10 mouse cellular contexts compared by ENCODE assay signal in the genomic region with DNA sequence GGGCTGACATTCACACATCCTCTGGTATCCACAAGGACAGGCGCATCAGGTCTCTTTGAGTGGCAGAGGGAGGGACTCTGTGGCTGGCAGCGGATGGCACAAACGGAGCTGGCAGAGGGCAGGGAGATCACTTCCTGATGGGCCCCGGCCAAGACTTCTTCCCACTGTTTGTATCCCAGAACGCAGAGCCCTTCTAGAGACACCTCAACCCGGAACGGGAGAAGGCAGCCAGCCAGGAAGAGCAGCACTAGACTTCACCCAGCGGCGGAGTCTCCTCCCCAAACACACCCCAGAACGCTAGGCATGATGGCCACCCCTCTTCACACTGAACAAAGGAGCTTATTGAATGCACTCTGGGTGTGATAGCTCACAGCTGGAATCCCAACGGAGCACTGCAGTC. TPM values are rescaled to one million over a fixed set of nuclear protein-coding genes. Genes with fewer than 3 reads are reported as not detected.
DNase-seq lines count a peak whose midpoint lies in the region; ATAC-seq lines count a peak whose summit lies in the region.
"Had no signal": no experiment of that assay in that cellular context is flagged by ENCODE, and none has a peak within 500 bp of the region (broad histone marks: within the 10 kb centered on the region; RNA-seq: fewer than 3 reads in every experiment).

No protein-coding gene starts in this region.

- peaks cover 4% of the 10 kb centered on the region for H3K36me3 ChIP-seq in midbrain, embryonic 10.5 days
- H3K36me3 ChIP-seq in midbrain, embryonic 16.5 days (ENCODE audit: control insufficient read depth, insufficient read depth, low read length): no peaks in the 10 kb centered on the region
- no peaks in the 10 kb centered on the region for H3K36me3 ChIP-seq in intestine, embryonic 16.5 days (ENCODE audit: control insufficient read depth, insufficient read depth, low read length)
- H3K36me3 ChIP-seq in stomach, embryonic 15.5 days: no peaks in the 10 kb centered on the region
- H3K36me3 ChIP-seq: liver, embryonic 15.5 days had no signal

- no peak for ATAC-seq in midbrain, embryonic 16.5 days
- ATAC-seq in intestine, embryonic 16.5 days: peak; percentile 80
- ATAC-seq in stomach, embryonic 15.5 days (ENCODE audit: insufficient read depth, low FRiP score, low read depth): peak; percentile 31; the same call in 1 of the 2 replicates

- peak overlapping the region; percentile 34 for H3K27ac ChIP-seq in midbrain, embryonic 10.5 days (replicated peaks)
- H3K27ac ChIP-seq in midbrain, embryonic 16.5 days (ENCODE audit: low read length): no peak overlapping the region
- no peak overlapping the region for H3K27ac ChIP-seq in intestine, embryonic 16.5 days (ENCODE audit: low read length)
- no peak overlapping the region for H3K27ac ChIP-seq in stomach, embryonic 15.5 days
- H3K27ac ChIP-seq: liver, embryonic 15.5 days had no signal

- no peak overlapping the region for H3K9ac ChIP-seq in midbrain, embryonic 16.5 days (ENCODE audit: low read depth, low read length)
- H3K9ac ChIP-seq in intestine, embryonic 16.5 days (ENCODE audit: low read depth, low read length): peak overlapping the region; percentile 30
- H3K9ac ChIP-seq in stomach, embryonic 15.5 days: no peak overlapping the region
- H3K9ac ChIP-seq: liver, embryonic 15.5 days had no signal

- H3K4me1 ChIP-seq in midbrain, embryonic 10.5 days: peaks cover 33% of the 10 kb centered on the region
- peaks cover 26% of the 10 kb centered on the region for H3K4me1 ChIP-seq in midbrain, embryonic 16.5 days (ENCODE audit: control insufficient read depth, insufficient read depth, low read length)
- H3K4me1 ChIP-seq in intestine, embryonic 16.5 days (ENCODE audit: control insufficient read depth, insufficient read depth, low read length): no peaks in the 10 kb centered on the region; the same call in 1 of the 2 replicates
- 0 out of 2 replicates have a peak, but pooled peaks cover 7% of the 10 kb centered on the region for H3K4me1 ChIP-seq in stomach, embryonic 15.5 days
- H3K4me1 ChIP-seq: liver, embryonic 15.5 days had no signal

- DNase-seq in midbrain, embryonic 10.5 days (ENCODE audit: low spot score): no peak
- peak; percentile 89 for DNase-seq in cerebellum, adult 11-12 months
- no peak for DNase-seq in c-Kit-positive CD71-positive TER-119-positive erythroid progenitor cells, embryonic 14.5 days (ENCODE audit: low spot score)
- no peak for DNase-seq in embryo, embryonic 10 days (ENCODE audit: low spot score)
- DNase-seq in thymus, postnatal 14 days: no peak

- H3K27me3 ChIP-seq in midbrain, embryonic 10.5 days (ENCODE audit: low read depth, poor library complexity, severe bottlenecking): no peaks in the 10 kb centered on the region
- no peaks in the 10 kb centered on the region for H3K27me3 ChIP-seq in midbrain, embryonic 16.5 days (ENCODE audit: control insufficient read depth, insufficient read depth, low read depth, low read length)
- H3K27me3 ChIP-seq in intestine, embryonic 16.5 days (replicated peaks; ENCODE audit: control insufficient read depth, insufficient read depth, low read length): no peaks in the 10 kb centered on the region
- H3K27me3 ChIP-seq in stomach, embryonic 15.5 days (replicated peaks): no peaks in the 10 kb centered on the region
- H3K27me3 ChIP-seq: liver, embryonic 15.5 days had no signal

- WGBS in midbrain, embryonic 10.5 days: 64% methylated on average over 11 of the region's 11 CpGs
- 58% methylated on average over 11 of the region's 11 CpGs for WGBS in midbrain, embryonic 16.5 days
- 42% methylated on average over 11 of the region's 11 CpGs for WGBS in intestine, embryonic 16.5 days
- 44% methylated on average over 11 of the region's 11 CpGs for WGBS in stomach, embryonic 15.5 days

- no peak overlapping the region for H3K4me3 ChIP-seq in midbrain, embryonic 10.5 days
- H3K4me3 ChIP-seq in midbrain, embryonic 16.5 days (ENCODE audit: low read depth, low read length): no peak overlapping the region
- H3K4me3 ChIP-seq in intestine, embryonic 16.5 days (ENCODE audit: low read length): peak overlapping the region; percentile 9; the same call in 1 of the 2 replicates
- no peak overlapping the region for H3K4me3 ChIP-seq in stomach, embryonic 15.5 days (replicated peaks)
- H3K4me3 ChIP-seq: liver, embryonic 15.5 days had no signal

- H3K4me2 ChIP-seq in midbrain, embryonic 16.5 days (ENCODE audit: low read length): no peak overlapping the region
- no peak overlapping the region; the same call in 1 of the 2 replicates for H3K4me2 ChIP-seq in intestine, embryonic 16.5 days (ENCODE audit: low read depth, low read length)
- H3K4me2 ChIP-seq in stomach, embryonic 15.5 days: no peak overlapping the region
- H3K4me2 ChIP-seq: liver, embryonic 15.5 days had no signal

- 0 out of 2 replicates have a peak, but pooled peaks cover 2% of the 10 kb centered on the region for H3K9me3 ChIP-seq in midbrain, embryonic 10.5 days (replicated peaks)
- no peaks in the 10 kb centered on the region for H3K9me3 ChIP-seq in midbrain, embryonic 16.5 days (replicated peaks; ENCODE audit: control insufficient read depth, low read length, poor library complexity, severe bottlenecking)
- H3K9me3 ChIP-seq in intestine, embryonic 16.5 days (ENCODE audit: control insufficient read depth, low read length): no peaks in the 10 kb centered on the region
- no peaks in the 10 kb centered on the region for H3K9me3 ChIP-seq in stomach, embryonic 15.5 days
- H3K9me3 ChIP-seq: liver, embryonic 15.5 days had no signal

RNA-seq across cellular contexts. Expression of gene Atp9a, which starts 8.2 kb away (rescaled TPM):
- 15.5 and 23.0 TPM in 2 replicates for polyA plus RNA-seq in midbrain, embryonic 10.5 days (2016; fragmentation: Nextera tagmentation; extraction: Ambion mirVana)
- polyA plus RNA-seq in midbrain, embryonic 16.5 days (2015; fragmentation: Nextera tagmentation; extraction: Ambion mirVana): 88.4 and 97.1 TPM in 2 replicates
- polyA plus RNA-seq in intestine, embryonic 16.5 days (2015; fragmentation: Nextera tagmentation; extraction: Ambion mirVana): 24.9 and 28.0 TPM in 2 replicates
- 22.6 and 24.3 TPM in 2 replicates for polyA plus RNA-seq in stomach, embryonic 15.5 days (2015; fragmentation: Nextera tagmentation; extraction: Ambion mirVana)

RNA-seq across cellular contexts. Expression of gene Sall4, which starts 33.7 kb away (rescaled TPM):
- polyA plus RNA-seq in midbrain, embryonic 10.5 days (2016; fragmentation: Nextera tagmentation; extraction: Ambion mirVana): 53.9 and 74.3 TPM in 2 replicates
- polyA plus RNA-seq in midbrain, embryonic 16.5 days (2015; fragmentation: Nextera tagmentation; extraction: Ambion mirVana): 0.84 and 1.9 TPM in 2 replicates
- polyA plus RNA-seq in intestine, embryonic 16.5 days (2015; fragmentation: Nextera tagmentation; extraction: Ambion mirVana): 0.91 and 1.0 TPM in 2 replicates
- polyA plus RNA-seq in stomach, embryonic 15.5 days (2015; fragmentation: Nextera tagmentation; extraction: Ambion mirVana): 0.90 and 1.1 TPM in 2 replicates
- polyA plus RNA-seq: spleen, adult 2 months had no signal

Comparison
In these comparisons a context has a peak if more than half of its experiments do, and no peak if none do; other contexts are left out.
1. RNA of gene Sall4, which starts 33.7 kb away (polyA plus RNA-seq): 53.9 to 74.3 TPM in midbrain, embryonic 10.5 days; 0.90 to 1.1 TPM in stomach, embryonic 15.5 days, 0.91 to 1.0 TPM in intestine, embryonic 16.5 days and 0.84 to 1.9 TPM in midbrain, embryonic 16.5 days; every median in the first group is over 10 times any median in the second.